Mouse (Mus musculus) heart, embryonic 13.5 days (tissue): ENCODE results near the gene Slc35b3. TPM values are rescaled to one million over a fixed set of nuclear protein-coding genes. Genes with fewer than 3 reads are reported as not detected.

ENCODE experiments used
- ATAC-seq: fragments of 200-750 bp; cut with Nextera tagmentation; 2 replicates; pipeline ENCODE4 v1.8.0; 2017; ENCODE audit warnings: moderate TSS enrichment; ENCODE audit not compliant: insufficient number of reproducible peaks, low FRiP score, low TSS enrichment; ENCODE audit errors: extremely low read depth
- H3K27ac ChIP-seq: fragments of 300-500 bp; sonication (generic); replicated peaks from 2 replicates; pipeline ENCODE4 v1.5.1; 2015; ENCODE audit warnings: moderate library complexity, mild to moderate bottlenecking, inconsistent platforms
- H3K27me3 ChIP-seq: fragments of 300-500 bp; sonication (generic); replicated peaks from 2 replicates; pipeline ENCODE4 v1.6.1; 2015; ENCODE audit warnings: mild to moderate bottlenecking, inconsistent platforms
- H3K36me3 ChIP-seq: fragments of 300-500 bp; sonication (generic); 2 replicates; pipeline ENCODE4 v1.6.1; 2015; ENCODE audit warnings: mild to moderate bottlenecking, inconsistent platforms
- H3K4me1 ChIP-seq: fragments of 300-500 bp; sonication (generic); 2 replicates; pipeline ENCODE4 v1.6.1; 2015; ENCODE audit warnings: inconsistent platforms
- H3K4me2 ChIP-seq: fragments of 300-500 bp; sonication (generic); 2 replicates; pipeline ENCODE4 v1.6.1; 2015; ENCODE audit warnings: inconsistent platforms, mild to moderate bottlenecking, moderate library complexity
- H3K4me3 ChIP-seq: fragments of 300-500 bp; sonication (generic); 2 replicates; pipeline ENCODE4 v1.5.1; 2015; ENCODE audit warnings: moderate library complexity, mild to moderate bottlenecking, inconsistent platforms
- H3K9ac ChIP-seq: fragments of 300-500 bp; sonication (generic); 2 replicates; pipeline ENCODE4 v1.6.1; 2015; ENCODE audit warnings: inconsistent platforms, mild to moderate bottlenecking, moderate library complexity
- H3K9me3 ChIP-seq: fragments of 300-500 bp; sonication (generic); 2 replicates; pipeline ENCODE4 v1.6.1; 2016; ENCODE audit warnings: inconsistent platforms
- WGBS: fragments of 180-500 bp; shearing (Covaris S2); methylation state at CpG from one replicate; pipeline ENCODE4 v1.1.7; 2015; ENCODE audit warnings: mixed read lengths; 5-methylcytosine and 5-hydroxymethylcytosine counted together
- polyA plus RNA-seq: library from polyadenylated mRNA; unstranded; fragments of >200 nt; fragmentation: Nextera tagmentation; extraction: Ambion mirVana; gene quantifications from 2 replicates; pipeline ENCODE4 v1.2.1, GENCODE M21; 2015

The Slc35b3 gene
- polyA plus RNA-seq, 1 experiment from 2014 or later = 20.4 TPM

GRCm38 (mm10) chr13:38972602-38973001 lies 11.9 kb upstream of the Slc35b3 start:
- Histone ChIP-seq H3K9ac (no peak overlapping the region), H3K9me3 (no peaks in the 10 kb centered on the region), H3K36me3 (no peaks in the 10 kb centered on the region), H3K4me1 (no peaks in the 10 kb centered on the region), H3K4me3 (no peak overlapping the region), H3K27ac (no peak overlapping the region), H3K27me3 (no peaks in the 10 kb centered on the region), H3K4me2 (no peak overlapping the region)
- no peak for ATAC-seq
- WGBS = 43% methylated on average over 6 of the region's 6 CpGs

DNA sequence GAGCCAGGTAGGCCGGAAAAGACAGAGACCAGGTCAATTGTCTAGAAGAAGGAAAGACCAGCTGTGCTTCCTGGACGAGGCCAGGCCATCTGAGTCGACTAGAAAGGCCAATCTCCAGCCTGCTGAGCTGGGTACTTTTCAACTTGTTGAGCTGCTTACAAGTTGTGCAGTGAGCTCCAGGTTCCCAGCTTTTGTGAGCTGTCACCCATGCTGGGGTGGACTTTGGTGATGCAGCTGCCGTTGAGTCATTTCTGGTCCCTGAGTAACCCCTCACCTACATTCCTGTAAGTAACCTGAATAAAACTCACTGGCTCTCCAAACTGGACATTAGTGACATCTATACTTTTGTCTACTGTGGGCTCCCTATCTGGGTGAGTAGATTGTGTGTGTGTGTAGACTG lies 10.4 kb upstream of the Slc35b3 start:
- 58% methylated on average over 4 of the region's 4 CpGs for WGBS
- H3K4me1 ChIP-seq = no peaks in the 10 kb centered on the region
- no peaks in the 10 kb centered on the region for H3K36me3 ChIP-seq
- H3K9me3 ChIP-seq = no peaks in the 10 kb centered on the region
- no peak overlapping the region for H3K4me3 ChIP-seq
- no peaks in the 10 kb centered on the region for H3K27me3 ChIP-seq
- no peak for ATAC-seq
- no peak overlapping the region for H3K4me2 ChIP-seq
- no peak overlapping the region for H3K9ac ChIP-seq
- no peak overlapping the region for H3K27ac ChIP-seq

GRCm38 (mm10) chr13:38967518-38967917 lies 6.8 kb upstream of the Slc35b3 start:
- no peak overlapping the region for H3K9ac ChIP-seq
- WGBS = 69% methylated on average over 1 of the region's 1 CpGs
- ATAC-seq = no peak

GRCm38 (mm10) chr13:38966922-38967448 lies 6.3 kb upstream of the Slc35b3 start:
- H3K27ac ChIP-seq = no peak overlapping the region

More at GRCm38 (mm10) chr13:38967518-38967917, 6.8 kb upstream of the Slc35b3 start:
- Histone ChIP-seq H3K4me2 (no peak overlapping the region), H3K36me3 (no peaks in the 10 kb centered on the region), H3K4me1 (no peaks in the 10 kb centered on the region), H3K27ac (no peak overlapping the region), H3K9me3 (no peaks in the 10 kb centered on the region), H3K27me3 (no peaks in the 10 kb centered on the region), H3K4me3 (no peak overlapping the region)

DNA sequence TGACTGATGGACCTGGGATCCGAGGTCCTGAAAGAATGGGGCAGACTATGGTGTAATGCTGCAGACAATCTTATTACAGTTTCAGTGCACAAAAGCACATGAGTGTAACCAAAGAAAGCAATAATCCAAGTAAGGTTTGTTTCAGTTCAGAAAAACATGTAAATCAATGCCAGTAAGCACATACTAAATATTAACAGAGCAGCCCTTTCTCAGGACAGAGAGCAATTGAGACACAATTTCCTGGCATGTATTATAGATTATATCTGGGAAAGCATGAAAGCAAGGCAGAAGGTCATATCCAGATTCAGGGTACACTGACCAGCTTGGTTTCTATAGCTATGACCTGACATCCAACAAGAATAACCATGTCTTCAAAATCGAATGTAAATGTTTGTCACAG lies 2.1 kb upstream of the Slc35b3 start:
- H3K9me3 ChIP-seq = no peaks in the 10 kb centered on the region
- H3K4me3 ChIP-seq = no peak overlapping the region
- H3K4me1 ChIP-seq = peaks cover 21% of the 10 kb centered on the region
- no peak for ATAC-seq
- no peak overlapping the region for H3K27ac ChIP-seq
- H3K4me2 ChIP-seq = no peak overlapping the region
- H3K9ac ChIP-seq = no peak overlapping the region
- H3K27me3 ChIP-seq = no peaks in the 10 kb centered on the region
- 64% methylated on average over 2 of the region's 2 CpGs for WGBS
- H3K36me3 ChIP-seq = no peaks in the 10 kb centered on the region

More at GRCm38 (mm10) chr13:38966922-38967448, 6.3 kb upstream of the Slc35b3 start:
- Histone ChIP-seq H3K4me3 (no peak overlapping the region), H3K27me3 (no peaks in the 10 kb centered on the region), H3K9me3 (no peaks in the 10 kb centered on the region), H3K36me3 (no peaks in the 10 kb centered on the region), H3K4me1 (no peaks in the 10 kb centered on the region), H3K9ac (no peak overlapping the region), H3K4me2 (no peak overlapping the region)
- 81% methylated on average over 2 of the region's 2 CpGs for WGBS
- no peak; the same call in 1 of the 2 replicates for ATAC-seq

- H3K36me3 ChIP-seq = peaks cover 29% of the 10 kb centered on the region
- H3K4me3 ChIP-seq = peak overlapping the region; percentile 7; the same call in 1 of the 2 replicates
- peak overlapping the region; percentile 52; the same call in 1 of the 2 replicates for H3K9ac ChIP-seq
- ATAC-seq = no peak
- H3K4me1 ChIP-seq = peaks cover 28% of the 10 kb centered on the region
- H3K4me2 ChIP-seq = peak overlapping the region; percentile 40
- H3K9me3 ChIP-seq = no peaks in the 10 kb centered on the region
- peak overlapping the region; percentile 46; the same call in 1 of the 2 replicates for H3K27ac ChIP-seq
- no peaks in the 10 kb centered on the region for H3K27me3 ChIP-seq
- 49% methylated on average over 5 of the region's 5 CpGs for WGBS
Observed at GRCm38 (mm10) chr13:38958037-38958436, 2.6 kb downstream of the Slc35b3 start.

DNA sequence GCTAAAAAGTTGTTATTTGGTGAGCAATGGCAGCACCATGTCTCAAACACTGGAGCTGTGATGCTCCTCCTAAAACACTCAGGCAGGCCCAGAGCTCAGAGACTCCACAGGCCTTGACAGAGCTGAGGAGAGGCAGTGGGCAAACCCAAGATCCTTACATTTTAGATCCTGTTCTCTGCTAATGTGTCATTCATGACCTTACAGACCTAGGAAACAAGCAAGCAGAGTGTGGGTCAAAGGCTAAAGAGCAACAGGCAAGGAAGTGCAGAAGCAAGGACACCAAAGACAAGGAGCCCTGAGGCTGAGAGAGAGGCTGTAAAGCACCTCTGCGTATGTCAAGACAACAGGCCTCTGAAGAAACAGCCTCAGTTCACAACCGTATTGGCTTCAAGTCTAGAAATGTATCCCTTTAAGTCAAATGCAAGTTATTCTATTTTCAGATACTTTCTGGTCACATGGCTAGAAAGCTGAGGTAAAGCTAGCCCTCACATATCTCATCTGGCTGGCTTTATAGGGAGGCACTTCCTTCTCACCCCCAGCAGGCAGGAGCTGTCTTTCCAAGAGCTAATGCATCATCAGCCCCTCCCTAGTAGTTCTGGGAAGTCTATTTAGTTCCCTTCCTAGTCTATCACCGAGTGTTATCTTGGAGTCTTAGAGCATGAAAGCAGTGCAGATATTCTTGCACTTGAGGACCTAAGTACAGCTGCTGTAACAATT lies 14.2 kb downstream of the Slc35b3 start:
- ATAC-seq = no peak
- Histone ChIP-seq H3K27ac (peak overlapping the region; percentile 84), H3K4me1 (peaks cover 20% of the 10 kb centered on the region), H3K9me3 (no peaks in the 10 kb centered on the region), H3K36me3 (peaks cover 64% of the 10 kb centered on the region), H3K4me2 (no peak overlapping the region), H3K9ac (no peak overlapping the region), H3K4me3 (no peak overlapping the region), H3K27me3 (no peaks in the 10 kb centered on the region)
- 49% methylated on average over 3 of the region's 3 CpGs for WGBS

DNA sequence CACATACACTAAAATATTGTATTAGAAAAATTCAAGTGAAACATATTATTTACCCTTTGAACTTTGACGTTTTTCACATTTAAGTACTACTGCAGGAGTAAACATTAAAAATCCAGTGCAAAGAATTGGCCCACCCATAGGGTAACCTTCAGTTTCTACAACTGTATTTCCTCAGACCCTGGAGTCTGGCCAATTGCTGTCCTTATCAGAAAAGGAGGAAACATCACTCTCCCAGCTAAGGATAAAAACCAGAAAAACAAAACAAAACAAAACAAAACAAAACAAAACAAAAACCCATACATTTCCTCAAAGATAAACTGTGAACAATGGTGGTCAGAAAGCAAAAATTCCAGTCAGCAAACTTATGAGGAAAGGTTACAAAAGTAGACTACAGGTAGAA lies 14.9 kb downstream of the Slc35b3 start:
- Histone ChIP-seq H3K4me3 (no peak overlapping the region), H3K9me3 (no peaks in the 10 kb centered on the region), H3K27ac (peak overlapping the region; percentile 84), H3K4me1 (peaks cover 20% of the 10 kb centered on the region), H3K9ac (no peak overlapping the region), H3K4me2 (no peak overlapping the region), H3K36me3 (peaks cover 65% of the 10 kb centered on the region), H3K27me3 (no peaks in the 10 kb centered on the region)
- WGBS = 59% methylated on average over 1 of the region's 1 CpGs
- no peak for ATAC-seq

DNA sequence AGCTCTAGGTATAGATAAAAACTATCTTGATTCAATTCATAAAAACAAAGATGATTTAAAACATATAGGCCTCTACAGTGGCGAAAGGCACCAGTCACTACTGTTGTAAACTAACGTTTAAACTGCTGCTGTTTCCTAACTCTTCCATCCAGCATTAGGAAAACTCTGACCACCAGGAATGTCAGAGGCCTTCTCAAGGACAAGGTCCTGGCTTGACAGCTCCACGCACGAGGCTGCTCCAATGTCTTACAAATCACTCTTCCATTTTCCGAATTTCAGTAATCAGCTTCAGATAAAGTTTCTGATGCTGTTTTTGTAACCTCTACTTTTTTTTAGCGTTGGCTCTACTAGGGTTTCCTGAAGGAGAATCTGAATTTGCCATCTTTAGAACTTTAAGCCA lies 15.7 kb downstream of the Slc35b3 start:
- no peak overlapping the region for H3K27ac ChIP-seq
- no peaks in the 10 kb centered on the region for H3K9me3 ChIP-seq
- H3K27me3 ChIP-seq = no peaks in the 10 kb centered on the region
- 68% methylated on average over 6 of the region's 6 CpGs for WGBS
- H3K4me1 ChIP-seq = peaks cover 20% of the 10 kb centered on the region
- H3K4me2 ChIP-seq = no peak overlapping the region
- H3K9ac ChIP-seq = no peak overlapping the region
- H3K36me3 ChIP-seq = peaks cover 65% of the 10 kb centered on the region
- no peak for ATAC-seq
- H3K4me3 ChIP-seq = no peak overlapping the region

DNA sequence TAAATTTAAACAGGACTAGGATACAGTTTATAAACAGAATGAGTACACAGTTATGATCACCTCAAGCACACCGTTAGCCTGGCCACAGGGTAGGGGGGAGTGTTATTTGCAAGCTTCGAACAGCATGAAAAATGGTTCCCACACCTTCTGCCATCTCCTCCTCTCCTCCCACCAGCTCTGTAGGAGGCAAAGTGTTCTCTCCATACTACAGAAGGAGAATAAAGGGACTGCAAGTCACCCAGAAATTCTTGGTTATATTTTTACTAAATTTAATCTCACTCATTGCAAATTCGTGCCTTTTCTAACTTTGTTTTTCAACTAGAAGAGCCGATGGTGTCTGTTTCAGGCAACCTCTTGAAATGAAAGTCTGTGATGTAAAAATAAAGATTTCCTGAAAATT lies 18.9 kb downstream of the Slc35b3 start:
- peaks cover 74% of the 10 kb centered on the region for H3K36me3 ChIP-seq
- H3K27ac ChIP-seq = no peak overlapping the region
- ATAC-seq = no peak
- no peaks in the 10 kb centered on the region for H3K27me3 ChIP-seq
- no peaks in the 10 kb centered on the region for H3K9me3 ChIP-seq
- H3K4me3 ChIP-seq = no peak overlapping the region
- H3K4me2 ChIP-seq = no peak overlapping the region
- peaks cover 11% of the 10 kb centered on the region for H3K4me1 ChIP-seq
- WGBS = 90% methylated on average over 4 of the region's 4 CpGs
- no peak overlapping the region for H3K9ac ChIP-seq

DNA sequence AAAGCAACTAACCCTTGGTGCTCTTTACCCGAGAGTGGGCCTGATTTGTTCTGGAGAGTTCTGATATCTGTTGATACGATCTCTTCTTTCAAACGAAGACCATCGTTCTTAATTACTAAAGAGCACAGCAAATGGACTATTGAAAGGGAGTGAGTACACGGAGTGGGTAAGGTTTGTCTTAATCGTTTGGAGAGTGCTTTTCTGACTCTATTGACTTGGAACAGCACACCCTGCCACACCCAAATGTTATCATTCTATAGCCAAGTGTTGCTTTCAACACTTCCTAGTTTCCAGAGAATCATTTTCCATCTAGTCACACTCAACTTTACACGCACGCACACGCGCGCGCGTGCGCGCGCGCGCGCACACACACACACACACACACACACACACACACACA lies 19.4 kb downstream of the Slc35b3 start:
- H3K36me3 ChIP-seq = peaks cover 78% of the 10 kb centered on the region
- H3K27ac ChIP-seq = no peak overlapping the region
- H3K27me3 ChIP-seq = no peaks in the 10 kb centered on the region
- no peaks in the 10 kb centered on the region for H3K9me3 ChIP-seq
- H3K4me2 ChIP-seq = no peak overlapping the region
- no peak overlapping the region for H3K9ac ChIP-seq
- WGBS = 88% methylated on average over 19 of the region's 19 CpGs
- H3K4me3 ChIP-seq = no peak overlapping the region
- H3K4me1 ChIP-seq = peaks cover 6% of the 10 kb centered on the region
- ATAC-seq = no peak

GRCm38 (mm10) chr13:38938433-38938832 lies 22.2 kb downstream of the Slc35b3 start:
- H3K4me3 ChIP-seq = no peak overlapping the region
- peaks cover 86% of the 10 kb centered on the region for H3K36me3 ChIP-seq
- WGBS = 87% methylated on average over 2 of the region's 2 CpGs
- no peaks in the 10 kb centered on the region for H3K27me3 ChIP-seq
- no peaks in the 10 kb centered on the region for H3K4me1 ChIP-seq
- H3K27ac ChIP-seq = no peak overlapping the region
- no peak overlapping the region for H3K4me2 ChIP-seq
- H3K9me3 ChIP-seq = no peaks in the 10 kb centered on the region
- ATAC-seq = no peak
- no peak overlapping the region for H3K9ac ChIP-seq
